Mouse (Mus musculus) stomach, postnatal 0 days (tissue): ENCODE data around the gene Gm9821. TPM values are rescaled to one million over a fixed set of nuclear protein-coding genes. Genes with fewer than 3 reads are reported as not detected.

Source experiments
- ATAC-seq: fragments of 200-750 bp; cut with Nextera tagmentation; 2 replicates; pipeline ENCODE4 v1.8.0; 2017; ENCODE audit not compliant: low FRiP score, low TSS enrichment
- DNase-seq: peaks from one replicate; pipeline ENCODE4 v3.0.0-alpha.2; 2016; ENCODE audit warnings: low spot score
- H3K27ac ChIP-seq: fragments of 300-500 bp; sonication (generic); replicated peaks from 2 replicates; pipeline ENCODE4 v1.5.1; 2014; ENCODE audit warnings: mild to moderate bottlenecking, control low read depth
- H3K27me3 ChIP-seq: fragments of 300-500 bp; sonication (generic); 2 replicates; pipeline ENCODE4 v1.6.1; 2014; ENCODE audit warnings: low read length; ENCODE audit not compliant: control insufficient read depth, insufficient read depth
- H3K36me3 ChIP-seq: fragments of 300-500 bp; sonication (generic); 2 replicates; pipeline ENCODE4 v1.6.1; 2014; ENCODE audit warnings: low read length, mixed read lengths; ENCODE audit not compliant: control insufficient read depth, insufficient read depth
- H3K4me1 ChIP-seq: fragments of 300-500 bp; sonication (generic); replicated peaks from 2 replicates; pipeline ENCODE4 v1.6.1; 2014; ENCODE audit warnings: antibody characterized with exemption; ENCODE audit not compliant: control insufficient read depth, insufficient read depth
- H3K4me2 ChIP-seq: fragments of 300-500 bp; sonication (generic); replicated peaks from 2 replicates; pipeline ENCODE4 v1.6.1; 2014; ENCODE audit warnings: low read depth, mild to moderate bottlenecking, control low read depth, moderate library complexity
- H3K4me3 ChIP-seq: fragments of 300-500 bp; sonication (generic); 2 replicates; pipeline ENCODE4 v1.5.1; 2014; ENCODE audit warnings: low read depth, low read length, control low read depth
- H3K9ac ChIP-seq: fragments of 300-500 bp; sonication (generic); 2 replicates; pipeline ENCODE4 v1.6.1; 2014; ENCODE audit warnings: mild to moderate bottlenecking, low read length, control low read depth, mixed read lengths
- H3K9me3 ChIP-seq: fragments of 300-500 bp; sonication (generic); 2 replicates; pipeline ENCODE4 v1.6.1; 2016; ENCODE audit warnings: low read length; ENCODE audit not compliant: control insufficient read depth
- CTCF ChIP-seq: IDR thresholded peaks from 2 replicates; pipeline ENCODE4 v1.5.1; 2016; ENCODE audit warnings: antibody characterized with exemption, low read depth, mild to moderate bottlenecking, moderate library complexity
- EP300 ChIP-seq: optimal IDR thresholded peaks from 2 replicates; pipeline ENCODE3; 2016; ENCODE audit warnings: antibody characterized with exemption
- WGBS: fragments of 180-500 bp; shearing (Covaris S2); extraction: QIAGEN DNeasy Blood & Tissue Kit; methylation state at CpG from one replicate; pipeline ENCODE4 v1.1.7; 2014; 5-methylcytosine and 5-hydroxymethylcytosine counted together
- polyA plus RNA-seq: library from polyadenylated mRNA; unstranded; fragments of >200 nt; fragmentation: Nextera tagmentation; extraction: Ambion mirVana; gene quantifications from 2 replicates; pipeline ENCODE4 v1.2.1, GENCODE M21; 2015

The Gm9821 gene
- polyA plus RNA-seq, 1 experiment from 2014 or later: 0.15 TPM

- ATAC-seq: no peak
- 66% methylated on average over 7 of the region's 7 CpGs for WGBS
Measured at GRCm38 (mm10) chr2:91973416-91974135, 28.1 kb downstream of the Gm9821 start.

DNA sequence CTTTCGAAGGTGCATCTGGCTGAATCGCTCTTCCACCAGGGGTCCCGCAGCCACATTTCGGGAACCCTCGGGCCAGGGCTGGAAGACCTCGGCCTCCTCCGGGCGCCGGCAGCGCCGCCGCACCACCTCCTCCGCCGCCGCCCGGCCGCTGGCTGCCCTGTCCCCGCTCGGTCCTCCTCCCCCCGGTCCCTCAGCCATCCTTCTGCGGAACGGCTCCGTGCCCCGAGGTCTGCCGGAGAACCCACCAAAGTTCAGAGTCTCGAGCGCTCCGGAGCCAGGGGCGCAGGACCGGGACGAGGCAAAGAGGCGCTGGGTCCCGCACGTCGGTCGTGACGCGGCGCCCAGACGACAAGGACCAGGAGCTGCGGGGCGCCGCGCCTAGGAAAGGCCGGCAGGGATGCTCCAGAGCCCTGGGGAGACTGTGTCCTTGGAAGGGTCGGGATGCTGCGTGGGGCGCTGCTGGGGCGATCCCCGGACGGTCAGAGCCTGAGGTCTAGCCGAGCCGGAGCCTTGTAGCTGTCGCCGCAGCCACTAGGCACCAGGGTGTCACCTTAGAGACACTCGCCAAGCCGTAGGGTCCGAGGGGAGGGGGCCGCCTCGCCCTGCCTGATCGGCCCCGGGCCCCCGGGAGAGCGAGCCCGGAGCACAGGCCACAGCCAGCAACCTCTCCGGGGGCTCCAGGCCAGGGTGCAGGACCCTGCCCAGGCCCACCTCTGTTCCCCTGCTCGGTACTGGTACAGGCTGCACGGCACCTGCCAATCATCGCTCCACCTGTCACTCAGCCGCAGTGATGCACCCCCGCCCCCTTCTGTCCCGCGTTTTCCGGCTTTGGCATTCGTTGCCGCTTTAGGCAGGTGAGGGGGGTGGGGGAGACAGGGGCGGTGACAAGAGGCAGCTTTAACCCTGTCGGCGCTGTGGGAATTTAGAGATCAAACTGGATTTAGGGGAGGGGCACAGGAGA, 30.4 kb downstream of the Gm9821 start, which contains the start of gene Dgkz:
Dgkz (minus strand) TSS at position 284 of the 961 bp plus-strand sequence.
- no peaks in the 10 kb centered on the region; the same call in 1 of the 2 replicates for H3K27me3 ChIP-seq
- peak within 1 kb of the TSS; percentile 50 for H3K9ac ChIP-seq
- peak within 1 kb of the TSS; percentile 62 for H3K4me2 ChIP-seq
- no peaks in the 10 kb centered on the region for H3K9me3 ChIP-seq
- TF ChIP-seq CTCF (no peak), EP300 (no peak)
- no peak within 1 kb of the TSS for H3K27ac ChIP-seq
- peak within 1 kb of the TSS; percentile 37 for H3K4me3 ChIP-seq
- DNase-seq (no peak), ATAC-seq (0 out of 2 replicates have a peak, but pooled peaks have one; percentile 10)
- WGBS: 1% methylated on average over 70 of the region's 79 CpGs
- H3K36me3 ChIP-seq: no peaks in the 10 kb centered on the region
- H3K4me1 ChIP-seq: 0 out of 2 replicates have a peak, but pooled peaks cover 4% of the 10 kb centered on the region

More at GRCm38 (mm10) chr2:91973416-91974135, 28.1 kb downstream of the Gm9821 start:
- Histone ChIP-seq H3K4me3 (no peak overlapping the region), H3K36me3 (no peaks in the 10 kb centered on the region), H3K4me1 (0 out of 2 replicates have a peak, but pooled peaks cover 4% of the 10 kb centered on the region), H3K27me3 (no peaks in the 10 kb centered on the region; the same call in 1 of the 2 replicates), H3K9ac (no peak overlapping the region), H3K9me3 (no peaks in the 10 kb centered on the region), H3K4me2 (no peak overlapping the region), H3K27ac (no peak overlapping the region)
- no peak for DNase-seq
- no peak for TF ChIP-seq EP300
- TF ChIP-seq CTCF: no peak

GRCm38 (mm10) chr2:91977960-91978359, 32.5 kb downstream of the Gm9821 start:
- H3K27me3 ChIP-seq: no peaks in the 10 kb centered on the region; the same call in 1 of the 2 replicates
- H3K9ac ChIP-seq: no peak overlapping the region
- no peak for TF ChIP-seq EP300
- no peak for TF ChIP-seq CTCF
- WGBS: 74% methylated on average over 4 of the region's 4 CpGs
- DNase-seq (no peak), ATAC-seq (no peak)
- no peak overlapping the region for H3K4me3 ChIP-seq
- no peak overlapping the region for H3K4me2 ChIP-seq
- H3K4me1 ChIP-seq: 0 out of 2 replicates have a peak, but pooled peaks cover 4% of the 10 kb centered on the region
- no peaks in the 10 kb centered on the region for H3K9me3 ChIP-seq
- no peak overlapping the region for H3K27ac ChIP-seq
- H3K36me3 ChIP-seq: no peaks in the 10 kb centered on the region

GRCm38 (mm10) chr2:91978547-91978946, 33.0 kb downstream of the Gm9821 start:
- Histone ChIP-seq H3K27me3 (no peaks in the 10 kb centered on the region; the same call in 1 of the 2 replicates), H3K27ac (no peak overlapping the region), H3K4me2 (no peak overlapping the region), H3K36me3 (no peaks in the 10 kb centered on the region), H3K4me1 (0 out of 2 replicates have a peak, but pooled peaks cover 4% of the 10 kb centered on the region), H3K9me3 (no peaks in the 10 kb centered on the region), H3K4me3 (no peak overlapping the region), H3K9ac (no peak overlapping the region)
- TF ChIP-seq CTCF: no peak
- no peak for ATAC-seq
- DNase-seq: no peak
- 18% methylated on average over 2 of the region's 2 CpGs for WGBS

DNA sequence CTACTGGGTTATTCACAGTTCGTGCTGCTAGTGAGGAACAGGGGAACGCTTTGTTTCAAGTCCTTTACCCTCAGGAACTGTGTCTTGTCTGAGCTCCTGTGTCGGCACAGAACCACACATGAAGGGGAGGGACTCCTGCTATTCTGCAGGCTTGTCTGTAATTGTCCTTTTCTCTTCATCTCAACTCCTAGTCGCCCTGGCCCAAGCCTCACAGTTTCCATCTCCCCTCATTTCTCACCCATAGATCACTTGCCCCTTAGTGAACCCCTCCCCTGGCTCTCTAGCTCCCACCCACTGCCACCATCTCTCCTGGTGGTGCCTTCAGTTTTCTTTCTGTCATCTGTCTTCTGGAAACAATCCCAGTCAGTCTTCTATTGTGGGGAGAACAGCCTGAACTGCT, 34.7 kb downstream of the Gm9821 start:
- TF ChIP-seq CTCF (no peak), EP300 (no peak)
- Histone ChIP-seq H3K27ac (no peak overlapping the region), H3K36me3 (no peaks in the 10 kb centered on the region), H3K4me1 (peaks cover 4% of the 10 kb centered on the region; the same call in 1 of the 2 replicates), H3K9me3 (no peaks in the 10 kb centered on the region), H3K27me3 (no peaks in the 10 kb centered on the region), H3K4me2 (no peak overlapping the region), H3K4me3 (no peak overlapping the region), H3K9ac (no peak overlapping the region)
- DNase-seq (no peak), ATAC-seq (no peak)
- 33% methylated on average over 4 of the region's 4 CpGs for WGBS
